Mouse (Mus musculus) adrenal gland, postnatal 10 days (tissue): ENCODE data around the gene Zfp420. TPM values are rescaled to one million over a fixed set of nuclear protein-coding genes. Genes with fewer than 3 reads are reported as not detected.
"Not testable (repeated sequence)": the region's sequence is repeated elsewhere in the genome, so short reads cannot be mapped to it uniquely, and the experiment has no call there.

ENCODE experiments used
- DNase-seq: peaks from one replicate; pipeline ENCODE4 v3.0.0; 2021; ENCODE audit warnings: mixed read lengths
- long read RNA-seq, 2 experiments: library from polyadenylated mRNA; stranded (forward); transcript quantifications; one replicate each; pipeline ENCODE4 v2.0.0; 2021
- total RNA-seq, 2 experiments: library from RNA; stranded (reverse); gene quantifications; 2 replicates each; pipeline ENCODE4 v1.2.3; 2021

Gene Zfp420
- 1 to 10 TPM; 3.6 to 4.3 TPM for total RNA-seq
- long read RNA-seq, experiment 1 = 0 reads
- long read RNA-seq, experiment 2, partial matches to known transcripts = 0 of 1 reads
- long read RNA-seq, experiment 2, other reads (novel, unspliced or antisense) = 0 of 1 reads

DNA sequence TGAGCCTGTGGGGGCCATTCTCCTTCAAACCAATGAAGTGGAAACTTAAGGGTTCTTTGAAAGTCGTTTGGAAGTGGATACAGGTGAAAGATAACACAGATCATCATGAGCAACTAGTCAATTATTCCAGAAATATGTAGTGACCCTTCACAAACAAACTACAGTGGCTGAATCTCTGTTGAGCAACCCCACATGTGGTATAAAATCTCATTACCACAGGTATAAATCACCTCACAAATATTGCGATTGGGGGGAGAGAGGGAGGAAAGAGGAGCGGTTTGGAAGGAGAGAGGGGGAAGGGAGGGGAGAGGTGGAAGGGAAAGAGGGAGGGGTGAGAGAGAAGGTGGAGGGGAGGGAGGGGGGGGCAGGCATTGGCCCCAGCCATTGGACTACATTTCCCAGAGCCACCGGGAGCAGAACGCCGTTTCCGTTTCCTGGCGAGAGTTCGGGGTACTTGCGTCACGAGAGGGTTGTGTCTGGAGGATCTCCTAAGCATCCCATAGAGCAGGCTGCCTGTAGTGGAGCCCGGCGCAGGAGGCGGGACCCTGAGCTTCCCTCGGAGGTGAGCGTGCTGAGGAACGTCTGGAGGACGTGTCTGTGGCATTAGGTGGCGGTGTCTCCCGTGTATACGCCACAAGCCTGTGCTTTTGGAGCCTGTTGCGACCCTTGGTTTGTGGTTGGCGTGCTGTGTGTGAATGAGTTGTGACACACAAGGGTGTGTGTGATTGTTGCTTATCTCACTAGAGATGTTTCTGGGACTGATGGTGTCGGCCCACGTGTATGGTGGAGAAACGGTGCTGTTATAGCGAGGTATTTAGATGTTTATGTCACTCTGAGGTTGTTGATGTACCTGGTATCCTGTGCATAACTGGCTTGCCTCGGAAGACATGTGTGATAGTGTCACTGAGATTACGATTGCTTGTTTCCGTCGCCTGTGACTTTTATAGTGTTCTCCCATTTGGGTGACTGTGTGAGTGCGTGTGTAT is at the start of gene Zfp420:
Zfp420 (plus strand) TSS at position 448 of the 986 bp plus-strand sequence.
- DNase-seq = peak; percentile 91

DNA sequence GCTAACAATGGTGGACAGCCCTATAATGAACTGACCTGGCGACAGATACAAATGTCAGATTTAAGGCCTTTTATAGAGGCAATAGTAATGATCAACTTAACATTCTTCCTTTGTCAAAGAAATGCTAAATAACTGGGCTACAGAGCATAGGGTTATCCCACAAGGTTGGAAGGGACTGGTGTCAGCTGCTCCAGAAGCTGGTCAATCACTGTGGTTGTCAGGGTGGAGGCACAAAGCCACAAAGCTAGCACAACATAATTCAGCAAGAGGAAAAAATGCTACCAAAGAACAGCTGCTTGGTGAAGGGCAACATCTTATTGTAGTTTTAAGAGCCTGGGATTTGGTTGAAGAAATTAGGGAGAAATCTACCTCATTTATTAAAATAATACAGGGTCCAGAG is 47.5 kb upstream of the Zfp420 start:
- DNase-seq = no peak

DNA sequence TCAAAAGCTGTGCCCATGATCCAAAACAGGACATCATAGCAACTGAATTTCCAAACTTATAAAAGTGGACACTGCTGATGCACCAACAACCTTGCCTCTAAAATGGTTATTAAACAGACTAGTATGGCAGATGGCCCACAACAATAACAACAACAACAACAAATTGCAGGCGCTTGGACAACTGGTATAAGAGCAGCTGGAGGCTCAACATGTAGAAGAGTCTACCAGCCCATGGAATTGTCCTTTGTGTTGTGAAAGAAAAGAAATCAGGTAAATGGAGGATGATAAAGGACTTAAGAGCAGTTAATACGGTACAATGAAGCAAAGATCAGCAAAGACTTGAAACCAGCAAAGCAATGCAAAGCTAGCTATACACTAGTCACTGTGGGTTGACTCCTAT is 45.4 kb upstream of the Zfp420 start:
- DNase-seq = no peak

DNA sequence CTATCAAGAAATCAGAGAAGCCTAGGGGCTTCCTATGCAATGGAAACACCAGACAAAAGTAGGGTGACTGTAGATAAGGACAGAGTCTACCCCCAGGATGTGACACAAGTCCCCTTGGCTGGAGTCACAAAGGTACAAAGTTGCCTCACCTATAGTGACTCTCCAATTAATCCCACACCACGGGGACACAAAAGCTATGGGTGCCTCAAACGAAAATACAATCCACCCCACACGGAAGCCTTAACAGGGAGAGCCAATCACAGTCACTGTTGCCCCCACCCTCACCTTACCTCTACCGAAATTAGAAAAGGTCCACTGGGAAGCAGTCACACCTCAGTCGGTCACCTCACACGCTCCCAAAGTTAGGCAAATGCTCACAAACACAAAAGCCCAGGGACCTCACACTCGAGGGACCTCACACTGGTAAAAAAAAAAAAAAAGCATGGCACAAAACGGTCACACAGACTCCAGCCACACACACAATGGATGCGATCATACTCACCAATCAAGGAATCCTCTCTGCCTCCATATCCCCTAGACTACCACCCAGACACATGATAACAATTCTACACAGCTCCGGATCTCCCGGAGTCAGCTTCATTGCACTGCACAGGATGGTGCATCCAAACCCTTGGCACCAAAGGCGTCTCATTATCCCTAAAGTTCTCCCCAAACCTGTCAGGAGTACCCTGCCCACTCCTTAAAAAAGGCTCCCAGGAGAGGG is 44.6 kb upstream of the Zfp420 start:
- no peak for DNase-seq

DNA sequence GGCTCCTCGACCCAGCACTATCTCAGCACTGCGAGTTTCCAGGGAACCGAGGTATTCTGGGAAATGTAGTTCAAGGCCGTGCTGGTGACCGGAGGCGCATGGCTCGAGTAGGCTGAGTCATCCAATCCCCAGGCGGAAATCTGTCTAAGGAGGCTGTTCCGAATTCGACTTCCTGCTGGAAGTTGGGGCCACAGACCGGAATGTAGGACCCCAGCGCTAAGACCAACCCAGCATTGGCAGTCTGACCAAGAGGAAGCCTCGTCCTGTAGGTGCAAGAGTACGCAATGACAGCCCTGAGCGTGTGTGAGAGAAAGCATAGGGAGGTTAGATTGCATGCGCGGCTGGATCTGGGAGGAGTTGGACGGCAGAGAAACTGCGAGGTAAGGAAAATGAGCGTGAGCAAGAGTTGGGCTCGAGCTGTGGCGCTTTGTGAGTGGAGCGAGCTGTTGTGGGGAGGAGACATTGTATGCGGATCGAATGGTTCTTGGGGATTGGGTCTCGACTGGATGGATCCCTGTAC is 43.8 kb upstream of the Zfp420 start, which contains the start of gene Zfp790:
Zfp790 (plus strand) TSS at position 205 of the 520 bp plus-strand sequence.
- DNase-seq = peak; percentile 89

DNA sequence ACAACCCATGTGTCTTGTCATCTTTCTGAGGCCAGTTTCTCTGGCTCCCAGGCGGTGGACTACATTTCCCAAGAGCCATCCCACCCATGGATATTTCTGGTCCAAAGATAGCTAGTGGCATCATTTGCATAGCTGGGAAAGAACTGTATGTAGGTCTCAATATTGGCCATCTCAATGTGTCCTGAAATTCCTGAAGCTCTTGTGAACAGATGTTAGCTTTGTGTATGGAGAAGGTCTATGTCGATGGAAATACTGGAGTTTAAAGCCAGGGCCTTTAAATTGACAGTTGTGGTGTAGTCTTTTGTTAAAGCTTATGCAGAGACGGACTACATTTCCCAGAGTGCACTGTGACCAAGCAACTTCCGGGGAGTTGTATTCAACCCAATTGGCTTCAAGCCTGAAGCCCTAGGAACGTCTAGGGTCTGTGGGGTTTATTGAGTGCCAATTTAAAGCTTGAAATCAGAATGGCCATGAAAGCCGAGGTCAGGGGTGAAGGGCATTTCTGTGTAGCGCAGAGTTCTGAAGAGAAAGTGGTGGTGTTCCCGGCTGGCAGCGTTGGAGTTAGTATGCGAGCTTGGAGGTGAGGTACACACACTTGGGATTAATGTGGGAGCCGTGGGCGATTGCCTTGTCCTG is 41.0 kb upstream of the Zfp420 start:
- DNase-seq = peak; percentile 78

DNA sequence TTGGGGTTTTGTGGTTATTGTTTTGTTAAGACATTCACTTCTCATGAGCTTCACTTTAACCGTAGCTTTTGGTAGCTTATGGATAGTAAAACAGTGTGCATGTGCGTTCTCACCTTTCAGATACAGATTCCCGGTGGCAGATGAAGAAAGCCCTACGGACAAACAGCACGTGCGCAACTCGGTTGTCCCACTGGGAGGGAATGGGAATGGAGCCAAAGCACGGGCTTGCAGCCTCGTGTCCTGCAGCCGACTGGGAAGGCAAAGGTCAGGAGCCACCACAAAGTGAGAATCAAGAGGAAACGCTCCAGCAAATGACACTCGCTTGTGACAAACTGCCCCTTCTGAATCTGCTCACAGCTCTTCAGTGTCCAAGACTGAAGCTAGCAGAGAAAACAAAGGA is 31.8 kb upstream of the Zfp420 start:
- peak; percentile 42 for DNase-seq

DNA sequence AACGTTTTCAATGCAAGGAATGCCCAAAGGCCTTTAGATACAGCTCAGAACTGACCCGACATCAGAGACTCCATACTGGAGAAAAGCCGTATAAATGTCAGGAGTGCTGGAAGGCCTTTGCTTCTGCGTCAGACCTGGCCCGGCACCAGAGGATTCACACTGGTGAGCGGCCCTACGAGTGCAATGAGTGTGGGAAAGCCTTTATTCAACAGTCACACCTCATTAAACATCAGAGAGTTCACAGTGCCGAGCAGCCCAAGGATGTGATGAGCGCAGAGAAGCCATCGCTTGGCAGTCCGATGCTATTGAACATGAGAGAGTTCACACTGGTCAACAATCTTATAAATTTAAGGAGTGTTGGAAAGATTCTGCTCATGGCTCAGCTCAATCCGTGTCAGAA is 30.0 kb upstream of the Zfp420 start:
- DNase-seq = no peak

DNA sequence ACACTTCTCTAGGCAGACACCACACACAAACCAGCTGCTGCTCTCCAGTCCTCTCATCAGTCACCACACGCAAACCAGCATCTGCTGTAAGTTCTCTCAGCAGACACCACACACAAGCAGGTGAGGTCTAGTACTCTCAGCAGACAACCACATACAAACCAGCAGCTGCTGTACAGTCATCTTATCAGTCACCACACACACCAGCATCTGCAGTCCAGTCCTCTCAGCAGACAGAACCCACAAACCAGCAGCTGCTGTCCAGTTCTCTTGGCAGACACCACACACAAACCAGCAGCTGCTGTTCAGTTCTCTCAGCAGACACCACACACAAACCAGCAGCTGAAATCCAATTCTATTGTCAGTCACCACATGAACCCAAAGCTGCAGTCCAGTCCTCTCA is 23.0 kb upstream of the Zfp420 start:
- DNase-seq = no peak

DNA sequence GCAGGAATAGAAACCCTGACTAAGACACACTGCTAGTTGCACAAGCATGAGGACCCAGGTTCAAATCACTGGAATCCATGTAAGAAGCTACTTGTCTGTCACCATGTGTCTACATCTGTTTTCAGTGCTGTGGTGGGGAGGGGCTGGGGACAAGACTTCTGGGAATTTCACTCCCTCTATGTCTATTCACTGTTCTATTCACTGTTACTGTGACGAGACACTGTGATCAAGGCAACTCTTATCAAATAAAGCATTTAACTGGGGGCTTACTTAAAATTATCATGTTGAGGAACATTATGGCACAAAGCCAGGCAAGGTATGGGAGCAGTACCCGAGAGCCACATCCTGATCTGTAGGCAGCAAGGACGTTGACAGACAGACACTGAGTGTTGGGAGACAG is 20.5 kb upstream of the Zfp420 start:
- DNase-seq = no peak

DNA sequence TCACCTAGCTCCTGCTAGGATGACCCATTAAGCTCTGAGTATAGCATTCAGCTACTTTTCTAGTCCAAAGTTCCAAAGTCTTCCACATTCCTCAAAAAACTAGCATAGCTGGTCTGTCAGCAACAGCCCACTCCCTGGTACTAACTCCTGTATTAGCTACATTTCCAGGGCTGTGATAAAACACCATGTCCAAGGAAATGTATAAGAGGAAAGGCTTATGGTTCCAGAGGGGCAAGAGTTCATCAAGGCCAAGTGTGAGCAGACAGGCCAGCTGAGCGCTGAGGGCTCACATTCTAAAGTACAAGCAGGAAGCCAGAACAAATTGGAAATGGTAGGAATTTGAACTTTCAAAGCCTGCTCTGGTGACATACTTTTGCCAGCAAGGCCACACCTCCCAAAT is 17.7 kb upstream of the Zfp420 start:
- no peak for DNase-seq

DNA sequence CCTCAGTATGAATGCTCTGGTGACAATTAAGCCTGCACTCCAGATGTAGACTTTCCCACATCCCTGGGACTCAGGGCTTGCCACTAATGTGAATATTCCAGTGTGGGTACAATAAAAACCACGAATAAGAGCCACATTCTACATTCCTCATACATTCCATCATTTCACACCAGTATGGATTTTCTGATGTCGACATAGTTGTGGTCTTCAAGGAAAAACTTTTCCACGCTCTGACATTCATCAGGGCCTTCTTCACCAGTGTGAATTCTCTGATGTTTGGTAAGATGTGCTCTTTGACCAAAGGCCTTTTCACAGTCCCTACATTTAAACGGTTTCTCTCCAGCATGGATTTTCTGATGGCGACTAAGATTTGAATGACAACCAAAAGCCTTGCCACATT is 15.2 kb upstream of the Zfp420 start:
- no peak for DNase-seq

DNA sequence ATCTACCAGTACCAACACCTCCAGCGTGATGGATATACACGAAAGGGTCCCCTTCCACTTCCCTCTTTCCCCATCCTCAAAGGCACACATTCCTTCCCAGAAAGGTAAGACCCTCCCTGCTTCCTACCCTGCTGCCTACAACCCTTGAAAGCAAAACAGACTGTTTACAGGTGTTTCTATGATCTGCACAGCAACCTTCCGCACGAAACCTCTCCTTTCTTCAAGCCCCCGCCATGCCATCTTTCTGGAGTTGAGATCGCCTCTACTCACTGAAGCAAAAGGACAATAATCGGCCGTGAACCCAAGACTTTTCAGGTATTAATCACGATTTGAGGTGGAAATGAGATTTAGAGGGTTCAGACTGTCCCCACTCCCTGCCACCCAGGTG is 7.0 kb upstream of the Zfp420 start:
- no peak for DNase-seq

DNA sequence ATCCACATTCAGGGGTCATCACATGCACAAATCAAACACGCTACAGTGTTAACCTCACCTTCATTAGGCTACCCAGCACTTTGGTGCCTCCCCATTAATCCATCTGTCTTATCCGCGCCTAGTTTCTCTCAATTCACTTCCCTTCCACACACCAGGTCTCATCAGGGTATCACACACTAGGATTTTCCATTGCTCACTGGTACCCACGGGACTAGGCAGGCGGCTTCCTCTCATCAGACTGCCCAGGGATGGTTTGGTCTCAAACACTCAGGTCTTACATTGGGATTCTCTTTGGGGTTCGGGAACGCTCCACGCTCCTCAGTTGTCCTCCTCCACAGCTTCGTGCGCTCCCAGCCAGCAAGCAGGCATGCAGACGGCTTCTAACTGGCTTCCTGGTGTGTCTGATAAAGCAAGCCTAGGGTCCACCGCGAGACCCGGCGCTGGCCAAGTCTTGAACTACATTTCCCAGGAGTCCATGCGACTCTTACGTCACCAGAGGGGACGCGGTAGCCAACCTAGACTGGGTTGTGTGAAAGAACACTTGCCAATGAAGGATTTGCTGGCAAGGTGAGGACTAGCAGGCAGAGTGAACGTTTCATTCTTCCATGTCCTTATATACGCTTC is 6.4 kb upstream of the Zfp420 start, which contains the start of gene Zfp940:
Zfp940 (minus strand) TSS at position 451 of the 624 bp plus-strand sequence.
- peak; percentile 88 for DNase-seq

DNA sequence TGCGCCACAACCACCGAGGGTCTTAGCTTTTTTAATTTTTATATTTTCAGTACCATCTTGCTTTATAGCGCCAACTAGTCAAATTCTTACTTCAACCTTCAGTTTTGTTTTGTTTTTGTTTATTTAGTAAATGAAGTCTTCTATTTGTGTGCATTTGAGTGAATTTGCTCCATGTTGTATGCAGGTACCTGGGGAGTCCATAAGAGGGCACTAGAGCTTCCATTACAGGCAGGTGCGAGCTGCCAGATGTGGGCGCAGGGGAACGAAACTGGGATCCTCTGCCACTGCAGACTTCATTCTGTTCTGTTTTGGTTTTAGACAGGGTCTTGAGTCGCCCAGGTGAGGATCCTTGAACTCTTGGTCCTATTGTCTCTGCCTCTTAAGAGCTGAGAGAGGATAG is 1.9 kb downstream of the Zfp420 start:
- DNase-seq = no peak

DNA sequence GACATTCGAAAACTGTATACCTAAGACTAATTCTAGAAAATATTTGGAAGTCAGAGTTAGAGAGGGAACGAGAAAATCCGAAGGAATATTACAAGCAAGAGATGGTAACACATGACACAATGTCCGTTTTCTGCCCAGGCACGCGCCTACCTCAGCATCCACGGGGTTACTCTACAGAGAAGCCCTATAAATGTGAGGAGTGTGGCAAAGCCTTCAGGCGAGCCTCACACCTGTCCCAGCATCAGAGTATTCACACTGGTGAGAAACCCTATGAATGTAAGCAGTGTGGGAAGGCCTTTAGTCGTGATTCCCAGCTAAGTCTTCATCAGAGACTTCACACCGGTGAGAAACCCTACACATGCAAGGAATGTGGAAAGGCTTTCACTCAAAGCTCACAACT is 14.5 kb downstream of the Zfp420 start:
- DNase-seq = no peak

DNA sequence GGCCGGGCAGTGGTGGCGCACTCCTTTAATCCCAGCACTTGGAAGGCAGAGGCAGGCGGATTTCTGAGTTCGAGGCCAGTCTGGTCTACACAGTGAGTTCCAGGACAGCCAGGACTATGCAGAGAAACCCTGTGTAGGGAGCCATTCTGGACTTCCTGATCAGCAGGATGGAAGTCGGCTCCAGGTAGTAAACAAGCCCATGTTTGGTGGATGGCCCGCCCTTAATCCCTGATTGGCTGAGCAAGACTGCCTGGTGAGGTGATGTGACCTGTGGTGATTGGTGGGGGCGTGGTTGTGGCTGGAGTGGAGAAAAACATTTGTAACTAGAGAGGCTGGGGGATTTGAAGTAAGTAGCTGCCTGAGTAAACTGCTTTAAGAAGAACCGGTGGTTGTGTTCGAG is 17.8 kb downstream of the Zfp420 start:
- not testable (repeated sequence) for DNase-seq

DNA sequence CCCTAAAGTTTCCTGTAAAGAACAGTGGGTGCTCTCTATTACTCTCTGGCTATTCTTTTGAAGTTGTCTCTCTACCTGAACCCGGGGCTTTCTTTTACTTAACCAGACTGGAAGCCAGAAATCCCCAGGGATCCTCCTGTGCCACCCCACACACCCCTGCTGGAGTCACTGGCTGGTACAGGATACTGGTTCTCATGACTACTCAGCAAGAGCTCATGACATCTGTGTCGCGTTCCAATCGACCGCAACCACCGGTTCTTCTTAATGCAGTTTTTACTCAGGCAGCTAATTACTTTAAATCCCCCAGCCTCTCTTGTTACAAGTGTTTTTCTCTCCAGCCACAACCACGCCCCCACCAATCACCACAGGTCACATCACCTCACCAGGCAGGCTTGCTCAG is 20.3 kb downstream of the Zfp420 start:
- no peak for DNase-seq

DNA sequence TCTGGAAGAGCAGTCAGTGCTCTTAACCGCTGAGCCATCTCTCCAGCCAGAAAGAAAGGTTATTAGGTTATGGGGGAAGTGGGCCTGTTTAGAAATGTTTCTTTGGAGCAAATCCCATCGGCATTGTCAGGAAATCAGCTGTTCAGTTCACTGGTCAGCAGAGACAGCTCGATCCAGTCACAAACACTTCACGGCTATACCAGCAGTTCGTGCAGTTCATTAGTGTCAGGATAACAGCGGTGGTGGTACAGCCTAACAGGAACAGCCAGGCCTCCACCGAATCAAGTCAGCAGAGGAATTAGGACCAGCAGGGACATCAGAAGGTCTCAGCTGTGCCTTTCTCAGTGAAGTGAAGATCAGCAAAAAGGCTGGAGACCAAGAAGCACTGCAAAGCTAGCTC is 21.1 kb downstream of the Zfp420 start:
- no peak for DNase-seq

DNA sequence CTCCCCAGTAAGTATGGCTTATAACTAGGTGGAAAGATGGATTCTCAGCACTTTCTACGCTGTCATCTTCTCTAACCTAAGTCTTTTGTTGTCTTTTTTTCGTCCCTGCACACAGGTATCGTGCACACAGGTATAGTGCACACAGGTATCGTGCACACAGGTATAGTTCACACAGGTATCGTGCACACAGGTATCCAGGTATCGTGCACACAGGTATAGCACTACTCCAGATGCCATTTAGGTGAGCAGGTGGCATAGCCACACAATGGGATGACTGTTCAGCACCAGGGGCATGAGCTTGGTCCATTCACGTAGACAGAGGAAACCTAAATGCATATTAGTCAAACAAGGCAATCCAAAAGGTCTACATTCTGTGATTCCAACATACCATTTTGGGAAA is 30.7 kb downstream of the Zfp420 start:
- DNase-seq = no peak

DNA sequence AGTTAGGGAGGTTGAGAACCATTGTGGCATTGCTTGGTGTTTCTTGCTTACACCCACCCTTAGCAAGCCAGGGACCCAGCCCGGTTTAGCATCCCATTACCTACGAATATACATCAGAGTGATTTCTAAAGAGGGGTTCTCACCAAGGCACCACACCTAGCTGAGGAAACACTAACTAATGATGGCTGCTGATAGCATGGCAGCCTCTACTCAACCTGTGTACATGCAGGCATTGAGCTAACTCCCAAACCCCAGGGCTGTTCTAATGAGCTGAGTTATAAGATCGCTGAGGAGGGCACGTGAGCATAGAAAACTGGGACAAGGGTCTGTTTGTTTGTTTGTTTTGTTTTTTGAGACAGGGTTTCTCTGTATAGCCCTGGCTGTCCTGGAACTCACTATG is 33.0 kb downstream of the Zfp420 start:
- DNase-seq = no peak

DNA sequence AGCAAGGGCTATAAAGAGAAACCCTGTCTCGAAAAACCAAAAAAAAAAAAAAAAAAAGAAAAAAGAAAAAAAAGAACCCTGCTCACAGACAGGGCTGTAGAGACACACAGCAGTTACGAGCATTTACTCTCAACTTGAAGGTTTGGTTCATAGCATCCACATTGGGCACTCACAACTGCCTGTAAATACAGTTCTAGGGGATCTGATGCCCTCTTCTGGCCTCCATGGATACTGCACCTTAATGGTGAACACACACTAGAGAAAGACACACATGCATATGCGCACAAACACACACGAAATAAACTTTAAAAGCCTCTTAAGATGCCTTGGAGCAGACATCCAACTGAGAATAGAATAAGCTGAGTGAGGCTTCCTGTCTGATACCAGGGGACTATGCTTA is 38.6 kb downstream of the Zfp420 start:
- DNase-seq = no peak
